Mouse (Mus musculus) cerebellum, adult 11 months (tissue): ENCODE data around the gene Banf1.
A peak's percentile ranks its signal among the peaks of the same experiment; 100 is the strongest.
"Not testable (repeated sequence)": the region's sequence is repeated elsewhere in the genome, so short reads cannot be mapped to it uniquely, and the experiment has no call there.

Source experiments
- DNase-seq: peaks from one replicate; pipeline ENCODE4 v3.0.0; 2022

The Banf1 gene

DNA sequence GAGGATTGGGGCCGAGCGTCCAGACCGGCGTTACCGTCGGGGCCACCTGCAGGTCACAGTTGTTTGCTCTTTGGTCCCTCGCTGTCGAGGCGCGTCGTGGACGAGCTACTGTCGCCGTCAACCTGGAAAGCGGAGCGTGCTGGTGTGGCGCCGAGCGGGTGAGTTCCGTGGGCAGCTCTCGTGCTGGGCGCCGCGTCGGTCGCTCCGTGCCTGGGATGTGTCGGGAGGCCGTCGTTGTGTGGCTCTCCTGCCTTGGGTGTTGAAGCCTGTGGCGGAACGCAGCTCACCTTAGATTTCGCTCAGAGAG is at the start of gene Banf1:
Gene Banf1, minus strand, starts transcription at position 116 of the 307 bp plus-strand sequence.
- DNase-seq = no peak

DNA sequence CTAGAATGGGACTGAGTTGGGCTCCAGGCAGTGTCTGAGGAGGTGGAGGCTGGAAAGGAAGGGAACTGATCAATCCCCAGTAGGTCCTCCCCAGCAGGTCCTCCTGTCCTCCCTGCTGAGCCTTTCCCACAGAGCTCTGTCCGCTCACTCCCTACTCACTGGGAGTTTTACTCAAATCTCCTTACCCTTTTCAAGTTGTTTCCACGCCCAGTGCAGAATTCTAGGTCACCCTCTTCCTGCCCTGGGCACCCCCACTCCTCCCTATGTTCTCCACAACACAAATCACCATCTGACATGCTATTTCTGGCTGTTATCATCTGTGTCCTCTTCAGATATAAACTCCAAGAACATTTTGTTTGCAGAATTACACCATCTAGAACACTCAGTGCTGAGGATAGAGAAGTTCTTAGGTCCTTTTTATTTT is 47.6 kb upstream of the Banf1 start:
- no peak for DNase-seq

DNA sequence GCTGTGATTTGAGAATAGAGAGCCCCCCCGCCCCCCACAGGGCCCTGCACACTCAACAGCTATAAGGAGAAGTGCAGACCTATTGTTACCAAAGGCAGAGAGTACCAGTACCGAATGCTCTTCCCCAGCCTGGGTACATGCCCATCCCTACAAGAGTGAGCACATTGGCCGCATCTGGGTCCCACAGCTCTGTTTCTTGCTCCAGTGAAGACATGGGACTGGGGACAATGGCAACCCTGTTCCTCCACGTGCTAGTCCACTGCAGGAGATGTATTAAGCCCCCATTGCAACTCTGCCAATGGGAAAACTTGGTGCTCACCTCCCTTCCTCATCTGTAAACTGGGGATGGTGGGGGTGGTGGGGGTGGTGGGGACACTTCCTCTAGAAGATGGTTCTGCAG is 46.9 kb upstream of the Banf1 start:
- no peak for DNase-seq

DNA sequence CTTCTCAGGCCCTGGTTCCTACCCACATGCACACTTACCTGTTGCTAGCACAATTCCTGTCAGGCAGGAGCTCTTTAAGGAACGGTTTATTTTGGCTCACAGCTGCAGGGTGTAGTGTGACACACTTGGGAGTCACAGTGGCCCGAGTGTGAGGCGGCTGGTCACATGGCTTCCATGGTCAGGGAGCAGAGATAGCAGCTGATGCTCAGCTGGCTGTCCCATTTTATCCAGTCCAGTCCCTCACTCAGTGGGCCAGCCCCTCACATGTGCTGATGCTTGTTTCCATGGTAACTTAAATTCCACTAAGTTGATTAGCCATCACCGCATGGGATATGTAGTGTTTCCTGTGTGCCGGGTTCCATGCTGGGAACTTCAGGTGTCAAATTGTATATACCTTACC is 45.0 kb upstream of the Banf1 start:
- no peak for DNase-seq

DNA sequence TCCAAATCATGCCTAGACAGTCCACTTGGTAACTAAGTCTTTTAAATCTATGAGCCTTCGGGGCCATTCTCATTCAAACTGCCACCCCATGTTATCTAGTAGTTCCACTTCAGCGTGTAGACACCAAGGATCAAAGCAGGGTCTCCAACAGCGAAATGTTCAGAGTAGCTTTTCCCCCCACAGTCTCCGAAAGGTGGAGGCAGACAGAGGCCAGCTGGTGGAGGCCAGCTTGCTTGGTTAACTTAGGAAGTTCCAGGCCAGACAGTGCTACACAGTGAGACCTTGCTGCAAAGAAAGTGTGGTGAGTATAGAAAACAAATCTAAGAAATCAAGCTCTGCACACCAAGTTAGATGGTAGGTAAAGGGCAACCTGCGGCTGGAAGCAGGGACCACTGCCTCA is 43.7 kb upstream of the Banf1 start:
- DNase-seq = no peak

DNA sequence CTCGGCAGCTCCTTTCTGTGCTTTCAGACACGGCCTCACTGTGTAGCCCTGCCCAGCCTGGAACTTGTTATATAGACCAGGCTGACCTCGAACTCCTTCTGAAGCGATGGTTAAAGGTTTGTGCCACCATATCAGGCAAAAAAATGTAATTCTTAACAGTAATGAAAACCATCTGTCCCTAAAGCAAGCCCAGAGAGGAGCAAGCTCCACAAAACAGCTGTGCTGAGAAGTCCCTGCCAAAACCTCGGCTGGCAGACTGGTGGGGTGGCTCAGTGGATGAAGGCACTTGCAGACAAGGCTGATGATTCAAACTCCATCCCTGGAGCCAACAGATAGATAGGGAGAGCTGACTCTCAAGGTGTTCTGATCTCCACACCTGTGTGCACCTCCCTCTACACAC is 42.1 kb upstream of the Banf1 start:
- DNase-seq = no peak

DNA sequence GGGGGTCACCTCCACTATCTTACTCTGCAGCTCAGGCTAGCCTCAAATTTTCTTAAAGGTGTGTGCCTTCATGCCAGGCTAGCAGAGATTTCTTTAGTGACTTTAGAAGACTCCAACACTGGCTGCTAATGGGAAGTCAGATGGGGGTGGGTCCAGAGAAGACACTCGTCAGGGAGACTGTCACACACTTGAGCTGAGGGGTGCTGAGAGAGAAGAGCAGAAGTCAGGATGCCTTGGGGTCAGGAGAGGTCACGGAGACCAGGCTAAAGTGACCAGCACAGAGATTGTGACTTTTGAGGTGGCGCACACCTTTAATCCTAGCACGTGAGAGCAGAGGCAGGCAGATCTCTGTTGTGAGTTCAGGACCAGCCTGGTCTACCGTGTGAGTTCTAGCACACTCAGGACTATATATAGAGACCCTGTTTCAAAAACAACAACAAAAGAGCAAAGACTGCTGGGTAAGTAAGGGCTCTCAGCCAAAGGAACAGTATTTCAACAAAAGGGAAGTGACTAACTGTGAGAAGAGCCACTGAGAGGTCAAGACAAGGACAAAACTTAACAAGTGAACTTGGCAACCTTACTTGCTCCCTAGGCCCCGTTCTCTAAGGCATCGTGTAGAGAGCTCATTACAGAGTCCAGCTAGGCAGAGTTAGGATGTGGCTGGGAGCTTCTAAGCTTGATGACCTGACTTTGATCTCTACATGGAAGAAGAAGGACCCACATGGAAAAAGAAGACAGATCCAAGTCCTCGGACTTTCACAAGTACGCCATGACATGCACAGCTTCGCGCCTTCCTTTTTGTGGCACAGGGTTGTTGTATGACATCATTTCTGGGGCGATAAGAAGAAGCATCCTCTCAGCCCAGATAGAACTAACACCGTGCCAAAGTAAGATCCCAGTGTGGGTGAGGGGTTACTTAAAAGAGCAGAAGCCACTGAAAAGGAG is 41.4 kb upstream of the Banf1 start:
- no peak for DNase-seq

DNA sequence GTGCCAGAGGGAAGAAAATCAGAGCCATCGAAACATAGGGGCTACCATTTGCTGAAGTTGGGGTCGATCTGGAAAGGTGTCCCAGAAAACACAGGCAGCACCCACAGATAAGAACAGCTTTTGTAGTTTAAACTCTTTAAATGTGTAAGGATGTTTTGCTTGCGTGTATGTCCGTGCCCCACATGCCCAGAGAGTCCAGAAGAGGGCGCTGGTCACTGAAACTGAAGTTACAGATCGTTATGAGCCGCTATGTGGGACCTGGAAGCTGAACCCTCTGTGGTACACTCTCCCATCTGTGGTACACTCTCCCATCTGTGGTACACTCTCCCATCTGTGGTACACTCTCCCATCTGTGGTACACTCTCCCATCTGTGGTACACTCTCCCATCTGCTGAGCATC is 40.2 kb upstream of the Banf1 start:
- peak; percentile 66 for DNase-seq

DNA sequence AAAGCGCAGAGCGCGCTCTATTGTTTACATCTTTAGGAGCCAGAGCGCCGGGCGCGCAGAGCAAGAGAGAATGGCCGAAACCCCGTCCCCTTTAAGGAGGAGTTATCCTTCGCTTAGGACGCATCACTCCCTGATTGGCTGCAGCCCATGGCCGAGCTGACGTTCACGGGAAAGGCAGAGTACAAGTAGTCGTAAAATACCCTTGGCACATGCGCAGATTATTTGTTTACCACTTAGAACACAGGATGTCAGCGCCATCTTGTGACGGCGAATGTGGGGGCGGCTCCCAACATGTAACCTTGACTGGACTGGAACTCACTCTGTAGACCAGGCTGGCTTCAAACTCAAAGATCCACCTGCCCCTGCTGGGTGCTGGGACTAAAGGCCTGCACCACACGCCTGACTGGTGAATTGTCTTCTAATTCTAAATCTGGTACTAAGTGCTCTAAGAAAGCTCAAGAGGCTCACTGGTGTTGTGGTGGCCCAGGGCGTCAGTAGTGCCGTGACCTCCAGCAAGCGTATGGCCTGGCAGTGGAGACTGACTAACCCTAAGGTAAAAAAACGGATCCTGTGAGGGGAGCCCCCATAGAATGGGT is 39.7 kb upstream of the Banf1 start:
- peak; percentile 52 for DNase-seq

DNA sequence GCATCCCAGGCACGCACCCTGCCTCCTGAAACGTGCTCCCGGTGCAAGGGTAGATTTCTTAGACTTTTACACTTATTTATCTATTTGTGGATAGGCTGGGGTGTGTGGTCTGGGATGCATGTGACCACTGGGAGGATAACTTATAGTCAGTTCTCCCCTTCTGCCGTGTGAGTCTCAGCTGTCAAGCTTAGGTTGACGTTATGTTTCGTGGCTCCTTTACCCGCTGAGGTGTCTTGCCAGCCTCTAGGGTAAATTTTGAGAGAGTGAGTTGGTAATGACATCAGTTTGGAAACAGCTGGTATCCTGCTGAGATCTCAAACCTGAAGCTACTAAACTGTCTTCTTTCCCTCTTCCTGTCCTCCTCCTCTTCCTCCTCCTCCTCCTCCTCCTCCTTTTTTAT is 39.0 kb upstream of the Banf1 start:
- DNase-seq = no peak

DNA sequence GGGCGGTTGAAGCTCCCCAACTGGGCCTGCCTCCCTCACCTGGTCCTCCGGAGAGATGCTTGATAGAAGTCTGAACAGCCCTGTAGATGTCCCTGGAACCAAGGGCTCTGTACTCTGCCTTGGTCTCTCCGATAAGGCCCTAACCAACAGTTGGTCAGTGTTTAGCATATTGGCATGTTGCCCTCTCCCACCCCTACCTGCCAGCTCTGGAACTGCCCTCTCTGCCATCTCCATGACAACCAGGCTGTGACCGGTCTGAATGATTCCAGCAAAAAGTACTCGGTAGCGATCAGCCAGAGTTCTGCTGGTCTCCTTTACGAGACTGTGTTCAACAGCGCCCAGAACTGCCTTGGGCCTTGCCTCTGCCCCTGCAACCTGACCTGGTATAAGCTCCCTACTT is 35.3 kb upstream of the Banf1 start, which contains the start of gene Tsga10ip:
Gene Tsga10ip, minus strand, starts transcription at position 234 of the 400 bp plus-strand sequence.
- DNase-seq = no peak

DNA sequence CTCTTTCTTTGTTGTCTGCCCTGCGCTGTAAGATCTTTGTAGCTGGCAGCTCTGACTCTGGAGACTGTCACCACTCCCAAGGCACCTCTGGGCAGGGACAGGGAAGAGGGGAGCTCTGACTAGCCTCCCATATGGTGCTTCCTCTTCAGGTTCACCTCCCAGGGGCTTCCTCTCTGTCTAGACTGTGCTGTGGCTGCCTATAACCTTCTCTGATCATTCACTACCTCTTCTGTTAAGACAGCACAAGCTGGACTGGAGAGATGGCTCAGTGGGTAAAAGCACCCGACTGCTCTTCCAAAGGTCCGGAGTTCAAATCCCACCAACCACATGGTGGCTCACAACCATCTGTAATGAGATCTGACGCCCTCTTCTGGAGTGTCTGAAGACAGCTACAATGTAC is 34.1 kb upstream of the Banf1 start:
- DNase-seq = not testable (repeated sequence)

DNA sequence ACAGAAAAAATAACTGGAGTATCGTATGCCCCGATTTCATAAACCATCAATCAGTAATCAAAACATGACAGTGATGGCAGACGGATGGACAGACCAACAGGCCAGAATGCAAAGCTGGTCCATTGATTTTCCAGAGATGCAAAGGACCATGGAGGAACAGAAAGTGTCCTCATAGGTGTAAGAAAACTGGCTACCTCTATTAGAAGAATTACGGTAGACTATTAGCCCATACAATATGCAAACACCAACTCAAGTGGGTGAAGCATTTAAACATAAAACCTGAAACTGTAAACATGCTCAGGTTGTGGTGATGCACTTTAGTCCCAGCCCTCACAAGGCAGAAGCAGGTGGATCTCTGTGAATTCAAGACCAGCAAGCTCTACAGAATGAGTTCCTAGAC is 28.4 kb upstream of the Banf1 start:
- no peak for DNase-seq

DNA sequence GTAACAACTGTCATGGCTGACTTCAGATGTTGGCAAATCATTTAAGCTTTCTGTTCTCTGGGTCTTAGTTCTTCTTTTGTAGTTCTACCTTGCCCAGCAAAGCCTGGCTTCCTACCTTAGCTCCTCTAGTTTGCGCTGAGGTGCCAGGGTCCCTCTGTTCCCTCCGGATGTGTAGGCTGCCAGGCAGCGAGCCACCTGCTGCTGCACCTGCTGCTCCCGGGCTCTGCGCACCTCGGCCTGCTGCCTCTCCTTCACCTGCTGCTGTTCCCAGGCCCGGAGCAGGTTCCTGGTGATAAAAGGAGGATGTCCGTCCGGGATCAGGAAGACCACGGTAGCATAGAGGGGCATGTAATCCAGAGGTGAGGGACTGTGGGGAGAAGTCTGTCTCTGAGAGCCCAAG is 27.2 kb upstream of the Banf1 start:
- DNase-seq = peak; percentile 55

DNA sequence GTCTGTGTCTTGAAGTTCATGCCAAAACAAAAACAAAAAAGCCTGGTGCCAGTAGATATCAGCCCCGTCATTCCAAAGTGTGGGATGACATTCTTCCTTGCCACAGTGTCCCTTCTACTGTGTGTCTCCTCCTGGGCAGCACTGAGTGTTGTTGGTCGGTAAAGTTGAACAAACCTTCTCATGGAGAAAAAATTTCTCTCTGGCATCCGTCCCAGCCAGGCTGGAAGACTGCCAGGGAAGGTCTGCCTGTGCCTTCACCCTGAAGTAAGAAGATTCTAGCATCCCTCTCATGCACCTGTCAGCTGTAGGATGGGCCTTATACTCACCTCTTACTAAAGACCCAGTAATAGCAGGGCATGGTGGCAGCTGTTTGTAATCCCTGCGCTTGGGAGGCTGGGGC is 25.9 kb upstream of the Banf1 start:
- DNase-seq = peak; percentile 69

DNA sequence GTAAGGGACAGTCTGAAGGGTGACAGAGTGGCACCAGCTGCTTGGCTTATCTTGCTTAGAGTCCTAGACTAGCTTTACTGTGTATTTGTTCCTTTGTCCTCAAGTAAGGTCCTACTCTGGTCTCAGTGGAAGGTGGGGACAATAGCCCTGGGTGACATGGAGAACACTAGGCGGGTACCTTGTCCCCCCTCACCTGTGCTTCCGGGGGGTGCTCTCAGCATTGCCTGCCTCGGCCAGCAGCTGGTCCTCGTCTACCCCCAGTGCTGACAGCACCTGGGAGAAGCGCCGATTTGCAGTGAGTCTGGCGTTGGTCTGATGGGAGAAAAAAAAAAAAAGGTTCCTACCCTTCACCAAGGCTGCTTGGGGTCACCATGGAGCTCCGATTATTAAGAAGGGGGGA is 23.4 kb upstream of the Banf1 start:
- DNase-seq = no peak

DNA sequence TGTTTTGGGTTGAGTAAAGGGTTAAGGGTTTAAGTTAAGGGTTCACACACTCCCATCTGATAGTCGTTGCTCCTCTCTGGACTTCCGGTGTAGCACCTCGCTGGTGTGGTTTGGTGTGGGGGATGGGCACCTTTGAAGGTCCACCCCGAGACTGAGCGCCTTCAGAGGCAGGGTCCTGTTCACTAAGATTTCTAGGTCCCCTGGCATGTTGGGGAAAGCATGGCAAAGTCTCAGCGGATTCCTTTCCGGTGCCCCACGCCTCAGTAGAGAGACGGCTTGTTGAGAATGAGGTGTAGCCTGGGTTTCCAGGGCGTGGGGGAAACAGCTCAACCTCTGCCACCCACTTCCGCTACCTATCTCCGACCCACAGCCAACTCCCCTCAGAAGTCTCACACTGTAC is 22.7 kb upstream of the Banf1 start:
- peak; percentile 35 for DNase-seq

DNA sequence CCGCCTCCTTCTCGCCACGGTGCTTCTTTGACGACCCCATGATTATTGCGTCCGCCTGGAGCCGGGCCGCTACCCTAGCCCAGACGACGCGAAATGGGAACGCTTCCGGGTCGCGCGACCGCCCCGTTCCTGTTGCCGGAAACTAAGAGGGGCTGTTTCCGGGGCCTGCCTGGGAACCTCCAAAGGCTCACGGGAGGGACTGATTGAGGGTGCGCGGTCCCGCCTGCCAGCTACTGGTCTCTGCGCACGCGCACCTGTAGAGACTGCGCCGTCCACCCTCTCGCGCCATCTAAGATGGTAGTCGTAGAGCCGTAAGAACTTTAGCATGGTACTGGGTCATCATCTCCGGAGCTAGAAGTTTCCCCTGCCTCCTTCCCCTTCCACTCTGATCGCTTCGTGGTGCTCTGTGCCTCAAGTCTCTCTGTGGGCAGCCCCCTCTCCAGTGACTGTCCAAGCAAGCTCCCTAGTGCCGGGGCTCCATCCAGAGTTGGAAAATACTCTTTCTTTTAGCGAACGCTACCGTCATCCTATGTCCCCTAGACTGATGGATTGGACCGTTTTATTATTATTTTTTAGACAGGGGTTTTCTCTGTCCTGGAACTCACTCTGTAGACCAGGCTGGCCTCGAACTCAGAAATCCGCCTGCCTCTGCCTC is 21.7 kb upstream of the Banf1 start, which contains the start of gene Sart1:
Gene Sart1, minus strand, starts transcription at position 116 of the 655 bp plus-strand sequence.
- peak; percentile 95 for DNase-seq

DNA sequence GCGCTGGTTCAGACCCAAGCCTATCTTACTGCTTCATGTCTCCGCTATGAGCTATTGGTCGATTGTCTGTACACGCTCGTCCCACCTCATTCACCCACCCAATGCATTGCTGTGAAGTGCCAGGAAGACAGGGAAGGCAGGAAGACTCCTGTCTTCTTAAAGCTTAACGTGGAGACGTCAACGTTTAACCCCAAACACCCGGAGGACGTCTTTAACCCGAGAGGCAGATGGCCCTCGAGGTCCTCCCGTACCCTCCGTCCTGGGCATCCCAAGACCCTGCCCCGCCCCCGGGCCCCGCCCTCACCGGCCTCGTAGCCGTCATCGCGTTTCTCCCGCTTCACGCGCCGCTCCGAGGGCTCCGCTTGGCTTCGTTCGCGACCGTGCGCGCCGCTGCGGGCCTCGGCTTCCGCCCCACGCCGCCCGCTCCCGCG is 21.1 kb upstream of the Banf1 start:
- DNase-seq = no peak

DNA sequence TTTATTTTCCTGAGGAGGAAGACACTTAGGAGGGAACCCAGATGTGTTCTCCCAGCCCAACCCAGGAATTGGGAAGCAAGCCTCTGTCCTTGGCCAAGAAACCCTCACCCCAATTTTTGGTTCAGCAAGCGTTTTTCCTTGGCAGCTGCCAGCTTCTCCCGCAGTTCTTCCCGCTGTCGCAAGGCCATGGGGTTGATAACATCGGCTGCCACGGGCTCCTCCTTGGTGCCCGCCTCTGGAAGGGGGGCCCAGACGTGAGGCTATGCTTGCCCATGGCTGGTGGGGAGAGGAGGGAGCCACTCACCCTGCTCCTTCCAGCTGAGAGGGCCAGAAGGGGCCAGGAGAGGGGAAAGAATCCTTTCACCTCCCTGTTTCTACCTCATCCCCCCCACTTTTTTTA is 17.7 kb upstream of the Banf1 start:
- no peak for DNase-seq

DNA sequence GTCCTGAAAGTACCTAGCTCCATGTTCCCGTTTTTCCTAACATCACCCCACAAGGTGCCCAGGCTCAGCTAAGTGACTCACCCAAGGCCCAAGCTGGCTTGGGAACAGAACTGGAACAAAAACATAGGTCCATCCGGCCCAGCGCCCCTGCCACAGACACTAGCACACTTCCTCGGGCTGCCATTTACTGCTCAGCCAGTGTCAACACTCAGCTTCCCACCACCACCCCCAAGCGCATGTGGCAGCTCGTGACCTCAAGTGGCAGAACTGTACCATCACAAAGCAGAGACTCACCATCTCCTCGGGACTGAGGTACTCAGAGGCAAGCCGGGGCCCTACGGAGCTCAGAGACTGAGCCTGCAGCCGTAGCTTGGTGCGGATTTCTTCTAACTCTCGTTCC is 16.4 kb upstream of the Banf1 start:
- no peak for DNase-seq

DNA sequence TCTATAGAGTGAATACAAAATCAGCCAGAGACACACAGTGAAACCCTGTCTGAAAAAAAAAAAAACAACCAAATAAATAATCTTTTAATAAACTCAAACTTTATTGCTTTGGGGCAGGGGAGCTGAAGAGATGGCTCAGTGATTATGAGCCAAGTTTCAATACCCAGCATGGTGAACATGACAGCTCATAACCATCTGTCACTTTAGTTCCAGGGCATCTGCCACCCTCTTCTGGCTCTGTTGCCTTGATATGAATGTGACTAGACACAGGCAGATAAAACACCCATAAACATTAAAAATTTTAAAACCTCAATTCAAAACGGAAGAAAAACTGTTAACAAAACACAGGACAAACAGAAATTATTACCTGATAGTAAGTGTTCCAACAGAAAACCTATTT is 10.5 kb upstream of the Banf1 start:
- DNase-seq = no peak

DNA sequence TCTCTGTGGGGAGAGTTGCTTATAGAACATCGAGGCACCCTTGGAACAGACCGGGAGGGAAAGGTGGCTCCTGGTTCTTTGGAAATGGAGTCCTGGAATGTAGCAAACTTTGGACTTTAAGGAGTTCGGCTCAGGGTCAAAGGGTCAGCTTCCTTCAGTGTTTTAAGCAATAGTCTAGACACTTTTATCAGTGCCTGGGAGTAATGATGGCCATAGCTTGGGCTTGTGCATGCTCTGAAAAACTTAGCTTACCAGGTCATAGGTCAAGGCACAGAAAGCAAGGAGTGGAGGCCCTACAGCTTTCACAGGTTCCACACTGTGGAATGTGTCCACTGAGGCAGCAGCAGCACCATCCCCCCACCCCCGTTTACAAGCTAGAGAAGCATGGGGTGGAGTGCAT is 7.8 kb upstream of the Banf1 start:
- no peak for DNase-seq

DNA sequence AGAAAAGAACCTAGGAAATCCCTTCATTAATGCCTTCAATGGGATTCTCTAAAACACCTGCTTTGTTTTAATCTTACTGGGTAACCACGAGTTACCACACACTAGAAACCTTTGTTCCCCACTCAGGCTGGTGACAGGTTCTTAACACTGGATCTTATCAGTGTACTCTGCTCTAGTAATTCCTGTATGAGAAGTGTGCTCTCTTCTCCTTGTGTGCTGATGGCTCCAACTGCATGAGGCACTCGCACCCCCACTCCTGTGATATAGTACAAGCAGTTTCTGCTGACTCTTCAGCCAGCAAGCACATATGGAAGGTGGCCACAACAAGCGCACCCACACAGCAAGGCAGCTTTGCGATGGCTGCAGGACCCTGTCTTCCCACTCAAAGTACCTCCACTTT is 7.2 kb upstream of the Banf1 start:
- no peak for DNase-seq
